Mouse (Mus musculus): ENCODE results near the gene Ngdn.
"Not testable (repeated sequence)": the region's sequence is repeated elsewhere in the genome, so short reads cannot be mapped to it uniquely, and the experiment has no call there.

Ngdn gene

GRCm38 (mm10) chr14:55029034-55029698 lies 13.9 kb downstream of the Ngdn start:
- DNase-seq (ENCODE audit: low spot score in 2 of 2), result no peak

- DNase-seq (ENCODE audit: low spot score in 2 of 2), result no peak
Measured at GRCm38 (mm10) chr14:55032695-55033225, 17.5 kb downstream of the Ngdn start.

- not testable (repeated sequence) for DNase-seq (ENCODE audit: low spot score in 2 of 2)
Measured at GRCm38 (mm10) chr14:55043694-55044093, 28.4 kb downstream of the Ngdn start.

GRCm38 (mm10) chr14:55047971-55048531 lies 32.8 kb downstream of the Ngdn start:
- no peak for DNase-seq (ENCODE audit: low spot score in 2 of 2)

GRCm38 (mm10) chr14:55052496-55052895 lies 37.2 kb downstream of the Ngdn start:
- no peak for DNase-seq (ENCODE audit: low spot score in 2 of 2)

- DNase-seq (ENCODE audit: low spot score in 2 of 2), result no peak
Measured at GRCm38 (mm10) chr14:55053050-55053449, 37.8 kb downstream of the Ngdn start.

- no peak for DNase-seq (ENCODE audit: low spot score in 2 of 2)
Measured at GRCm38 (mm10) chr14:55053708-55054190, 38.5 kb downstream of the Ngdn start.

GRCm38 (mm10) chr14:55054191-55054749 lies 39.0 kb downstream of the Ngdn start:
- DNase-seq (ENCODE audit: low spot score in 2 of 2), result no peak

- DNase-seq (ENCODE audit: low spot score in 2 of 2), result peak in 1 of 2 experiments; percentile 15
Measured at GRCm38 (mm10) chr14:55055167-55055834, 40.0 kb downstream of the Ngdn start.

GRCm38 (mm10) chr14:55059009-55059408 lies 43.8 kb downstream of the Ngdn start:
- DNase-seq (ENCODE audit: low spot score in 2 of 2), result no peak

- DNase-seq (ENCODE audit: low spot score in 2 of 2), result no peak
Measured at GRCm38 (mm10) chr14:55059931-55060330, 44.7 kb downstream of the Ngdn start.

GRCm38 (mm10) chr14:55061845-55062244 lies 46.6 kb downstream of the Ngdn start:
- no peak for DNase-seq (ENCODE audit: low spot score in 2 of 2)

GRCm38 (mm10) chr14:55062626-55063025 lies 47.4 kb downstream of the Ngdn start:
- DNase-seq (ENCODE audit: low spot score in 2 of 2), result peak; percentile 36 to 40

- DNase-seq (ENCODE audit: low spot score in 2 of 2), result no peak
Measured at GRCm38 (mm10) chr14:55063117-55063516, 47.9 kb downstream of the Ngdn start.

GRCm38 (mm10) chr14:55063581-55064381 lies 48.5 kb downstream of the Ngdn start:
- DNase-seq (ENCODE audit: low spot score in 2 of 2), result no peak

- DNase-seq (ENCODE audit: low spot score in 2 of 2), result no peak
Measured at GRCm38 (mm10) chr14:55064481-55065370, 49.5 kb downstream of the Ngdn start.

GRCm38 (mm10) chr14:55065391-55065790 lies 50.1 kb downstream of the Ngdn start:
- DNase-seq (ENCODE audit: low spot score in 2 of 2), result no peak

- DNase-seq (ENCODE audit: low spot score in 2 of 2), result no peak
Measured at GRCm38 (mm10) chr14:55066042-55066441, 50.8 kb downstream of the Ngdn start.

GRCm38 (mm10) chr14:55071756-55072155 lies 56.5 kb downstream of the Ngdn start:
- DNase-seq (ENCODE audit: low spot score in 2 of 2), result no peak
